Mouse (Mus musculus): ENCODE data around the gene Sdhd.

DNA sequence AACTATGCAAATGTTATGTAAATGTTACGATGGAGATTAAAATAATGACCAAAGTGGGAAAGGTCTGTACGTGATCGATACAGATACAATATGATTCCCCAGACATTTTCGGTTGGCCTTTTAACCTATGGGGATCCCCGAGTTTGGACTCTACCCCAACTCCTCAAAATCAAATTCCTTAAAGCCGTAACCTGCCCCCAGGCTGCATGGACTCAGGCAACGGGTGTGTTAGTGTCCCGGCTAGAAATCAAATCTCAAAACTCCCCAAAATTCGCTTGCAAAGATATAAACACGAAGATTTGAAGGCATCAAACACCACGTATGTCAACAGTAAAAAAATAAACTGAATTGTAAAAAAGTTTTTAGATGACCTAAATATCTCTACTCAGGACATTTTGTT, 12.5 kb upstream of the Sdhd start:
- TF ChIP-seq CTCF (IDR thresholded peaks at IDR 0.05; ENCODE audit: low read depth, low read length) (no peak), POLR2A (IDR thresholded peaks at IDR 0.05; ENCODE audit: extremely low read depth, insufficient read depth, low read length) (no peak)
